Mouse (Mus musculus): ENCODE measurements at regions not wholly inside any gene's neighbourhood (a gene's known extent, or its start where the extent isn't known, plus 50 kb on each side); places are given as distances from the start of the nearest gene placed in this dataset.

DNA sequence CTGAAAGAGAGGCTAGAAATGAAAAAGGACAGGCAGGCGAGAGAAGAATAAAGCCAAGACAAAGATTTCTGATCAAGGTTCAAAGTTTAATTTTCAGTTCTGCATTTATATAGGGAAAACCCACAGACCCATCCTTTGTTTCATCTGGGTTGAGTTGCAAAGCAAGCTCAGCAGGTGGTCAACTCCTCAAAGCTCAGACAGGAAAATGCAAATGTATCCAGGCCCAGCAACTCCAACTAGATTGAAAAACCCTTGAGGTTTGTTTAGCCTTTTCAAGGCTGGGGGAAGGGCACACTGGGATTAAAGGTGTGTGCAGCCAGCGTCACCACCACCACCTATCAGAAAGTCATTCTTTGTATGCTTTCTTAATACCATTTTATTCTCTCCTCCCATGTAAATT, 66.1 kb upstream of the Tspan5 start:
- TF ChIP-seq POLR2A (IDR thresholded peaks at IDR 0.05; ENCODE audit: low read depth, low read length), result no peak
- no peak for TF ChIP-seq ETS1 (conservative IDR thresholded peaks at IDR 0.05; ENCODE audit: low read depth, low read length)
- TF ChIP-seq USF2 (conservative IDR thresholded peaks at IDR 0.05; ENCODE audit: low read depth, low read length), result no peak
- no peak for TF ChIP-seq MAZ (IDR thresholded peaks at IDR 0.05; ENCODE audit: low read depth, low read length)
- no peak for TF ChIP-seq POLR2AphosphoS2 (IDR thresholded peaks at IDR 0.05; ENCODE audit: low read depth, low read length)
- TF ChIP-seq ELF1 (IDR thresholded peaks at IDR 0.05; ENCODE audit: low read depth, low read length), result no peak
- TF ChIP-seq TCF12 (IDR thresholded peaks at IDR 0.05; ENCODE audit: low read depth, low read length), result no peak
- no peak for TF ChIP-seq IRF4 (IDR thresholded peaks at IDR 0.05; ENCODE audit: low read depth, low read length)
- TF ChIP-seq BHLHE40 (IDR thresholded peaks at IDR 0.05; ENCODE audit: low read depth, low read length), result no peak
- no peak for TF ChIP-seq GABPA (IDR thresholded peaks at IDR 0.05; ENCODE audit: insufficient replicate concordance, low read depth, low read length)
- no peak for TF ChIP-seq CTCF (conservative IDR thresholded peaks at IDR 0.05 in 1 of 2, IDR thresholded peaks at IDR 0.05 in 1 of 2; ENCODE audit: low read depth in 2 of 2, low read length in 2 of 2)
- TF ChIP-seq NELFE (IDR thresholded peaks at IDR 0.05; ENCODE audit: low read depth, low read length), result no peak
- no peak for TF ChIP-seq MAX (IDR thresholded peaks at IDR 0.05; ENCODE audit: low read length)

All from CH12.LX (cell line).